Mouse (Mus musculus) cortical plate, adult 2 months (tissue): ENCODE measurements around the gene Zdhhc4.

Experiments
- CTCF ChIP-seq: fragments of 200-500 bp; IDR thresholded peaks from 2 replicates; pipeline ENCODE4 v1.5.1; 2011; ENCODE audit warnings: mild to moderate bottlenecking, control low read depth, low read length; ENCODE audit not compliant: insufficient read depth; ENCODE audit errors: extremely low read depth
- POLR2A ChIP-seq: fragments of 200-500 bp; IDR thresholded peaks from 2 replicates; pipeline ENCODE4 v1.6.1; 2011; ENCODE audit warnings: mild to moderate bottlenecking, low read length, control low read depth; ENCODE audit not compliant: insufficient read depth; ENCODE audit errors: extremely low read depth

DNA sequence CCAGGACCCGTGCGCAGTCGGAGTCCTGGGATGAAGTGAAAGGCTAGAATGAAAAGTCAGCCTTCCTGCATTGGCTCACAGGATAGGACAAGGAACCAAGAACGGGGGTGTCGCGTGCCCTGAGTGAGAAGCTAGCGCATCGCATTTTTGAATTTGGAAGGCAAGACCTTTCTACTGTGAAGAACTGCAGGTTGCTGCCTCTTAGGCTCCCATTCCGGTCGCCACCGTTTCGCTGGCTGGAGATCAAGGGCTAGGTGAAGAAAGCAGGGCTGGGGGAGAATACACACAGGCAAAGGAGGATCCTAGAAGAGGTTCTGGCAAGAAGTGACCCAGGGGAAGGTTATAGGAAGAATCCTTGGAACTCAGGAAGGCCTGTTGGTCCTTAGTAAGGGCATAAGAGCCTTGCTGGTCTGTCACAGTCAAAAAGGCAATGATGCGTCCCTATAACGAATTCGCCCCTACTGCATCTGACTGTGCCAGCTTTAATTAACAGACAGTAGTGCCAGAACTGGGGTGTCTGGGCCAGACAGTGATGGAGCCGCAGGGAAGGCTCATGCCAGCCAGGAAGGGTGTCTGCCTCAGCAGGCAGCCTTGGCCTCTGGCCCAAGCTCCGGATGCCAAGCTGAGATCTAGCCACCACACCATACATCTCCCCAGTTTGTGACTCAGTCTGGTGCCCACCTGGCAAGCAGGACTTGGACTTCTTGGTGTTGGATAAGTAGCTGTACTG, 41.5 kb upstream of the Zdhhc4 start:
- TF ChIP-seq CTCF (no peak), POLR2A (no peak)
